Mouse (Mus musculus): ENCODE measurements around the gene Adam6b.

GRCm38 (mm10) chr12:113483492-113484162 is 5.7 kb upstream of the Adam6b start:
- TF ChIP-seq CTCF (conservative IDR thresholded peaks at IDR 0.05 in 1 of 2, IDR thresholded peaks at IDR 0.05 in 1 of 2; ENCODE audit: low read depth in 2 of 2, low read length in 2 of 2) (no peak), NRF1 (IDR thresholded peaks at IDR 0.05; ENCODE audit: low read depth, low read length) (no peak), MAX (IDR thresholded peaks at IDR 0.05; ENCODE audit: low read length) (no peak), MXI1 (IDR thresholded peaks at IDR 0.05; ENCODE audit: low read depth, low read length) (no peak), POLR2A (IDR thresholded peaks at IDR 0.05; ENCODE audit: low read depth, low read length) (peak; percentile 65), RCOR1 (conservative IDR thresholded peaks at IDR 0.05; ENCODE audit: low read depth, low read length) (no peak), MAZ (IDR thresholded peaks at IDR 0.05; ENCODE audit: low read depth, low read length) (no peak), SMC3 (IDR thresholded peaks at IDR 0.05; ENCODE audit: low read depth, low read length) (no peak), UBTF (IDR thresholded peaks at IDR 0.05; ENCODE audit: low read depth, low read length) (no peak), TCF12 (IDR thresholded peaks at IDR 0.05; ENCODE audit: low read depth, low read length) (no peak; the same call in 1 of the 2 replicates), POLR2AphosphoS2 (IDR thresholded peaks at IDR 0.05; ENCODE audit: low read depth, low read length) (no peak), ETS1 (conservative IDR thresholded peaks at IDR 0.05; ENCODE audit: low read depth, low read length) (no peak)
